Comparison of ENCODE assay signal across 14 mouse cellular contexts in genomic region chr3:34722506-34722905, GRCm38 (mm10).
"Had no signal": no experiment of that assay in that cellular context is flagged by ENCODE, and none has a peak within 500 bp of the region (broad histone marks: within the 10 kb centered on the region; RNA-seq: fewer than 3 reads in every experiment).

No protein-coding gene starts in this region.

- ATAC-seq: lung, postnatal 0 days; midbrain, embryonic 13.5 days had no signal

- H3K4me2 ChIP-seq: liver, embryonic 11.5 days; liver, embryonic 15.5 days; midbrain, embryonic 13.5 days; neural tube, embryonic 12.5 days had no signal

- H3K27ac ChIP-seq: kidney, postnatal 0 days; limb, embryonic 10.5 days; liver, embryonic 15.5 days; midbrain, embryonic 13.5 days; neural tube, embryonic 12.5 days; stomach, postnatal 0 days had no signal

- H3K36me3 ChIP-seq: limb, embryonic 10.5 days; liver, embryonic 15.5 days; midbrain, embryonic 13.5 days; neural tube, embryonic 12.5 days had no signal

- H3K4me3 ChIP-seq: limb, embryonic 10.5 days; liver, embryonic 15.5 days; midbrain, embryonic 13.5 days; neural tube, embryonic 12.5 days had no signal

- H3K9ac ChIP-seq: liver, embryonic 15.5 days; midbrain, embryonic 13.5 days; neural tube, embryonic 12.5 days had no signal

- H3K27me3 ChIP-seq: liver, embryonic 15.5 days; midbrain, embryonic 13.5 days; neural tube, embryonic 12.5 days had no signal

- H3K4me1 ChIP-seq: limb, embryonic 10.5 days; liver, embryonic 15.5 days had no signal

- H3K9me3 ChIP-seq: limb, embryonic 10.5 days; liver, embryonic 15.5 days; neural tube, embryonic 12.5 days had no signal

- DNase-seq: kidney, adult 11 months; kidney, adult 9 months; kidney, postnatal 36 days; lung, adult 2 months; lung, postnatal 36 days; thymus, postnatal 4 days had no signal
